Mouse (Mus musculus) liver, embryonic 14.5 days (tissue): ENCODE data around the gene Alpk3.
A peak's percentile ranks its signal among the peaks of the same experiment; 100 is the strongest.

Source experiments
- CTCF ChIP-seq: IDR thresholded peaks from 2 replicates; pipeline ENCODE4 v1.5.1; 2016; ENCODE audit warnings: antibody characterized with exemption, low read depth, control low read depth
- EP300 ChIP-seq: IDR thresholded peaks from 2 replicates; pipeline ENCODE4 v1.6.1; 2016; ENCODE audit warnings: antibody characterized with exemption, low read depth

DNA sequence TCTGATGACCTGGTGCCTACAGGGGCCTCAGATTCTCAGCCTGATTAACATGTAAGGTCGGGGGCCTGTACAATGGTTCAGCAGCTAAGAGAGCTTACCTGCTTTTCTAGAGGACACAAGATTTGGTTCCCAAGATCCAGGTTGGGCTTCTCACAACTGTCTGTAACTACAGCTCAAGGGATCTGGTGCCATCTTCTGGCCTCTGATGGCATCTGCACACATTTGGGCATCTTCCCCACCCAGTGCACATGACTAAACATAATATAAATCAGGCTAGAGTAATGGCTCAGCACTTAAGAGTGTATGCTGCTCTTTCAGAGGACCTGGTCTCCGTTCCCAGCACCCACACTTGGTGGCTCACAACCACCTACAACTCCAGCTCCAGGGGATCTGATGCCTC lies 3.5 kb downstream of the Alpk3 start:
- TF ChIP-seq CTCF (peak; percentile 88), EP300 (no peak)
